Mouse (Mus musculus) heart, adult 11 months (tissue): Measurements from ENCODE around the gene Zmym6.
"Not testable (repeated sequence)": the region's sequence is repeated elsewhere in the genome, so short reads cannot be mapped to it uniquely, and the experiment has no call there.

Experiments used
- DNase-seq: peaks from one replicate; pipeline ENCODE4 v3.0.0; 2022

The Zmym6 gene

GRCm38 (mm10) chr4:127076875-127077548 is at the start of gene Zmym6:
Zmym6 (plus strand) TSS chr4:127077383.
- peak; percentile 100 for DNase-seq

DNA sequence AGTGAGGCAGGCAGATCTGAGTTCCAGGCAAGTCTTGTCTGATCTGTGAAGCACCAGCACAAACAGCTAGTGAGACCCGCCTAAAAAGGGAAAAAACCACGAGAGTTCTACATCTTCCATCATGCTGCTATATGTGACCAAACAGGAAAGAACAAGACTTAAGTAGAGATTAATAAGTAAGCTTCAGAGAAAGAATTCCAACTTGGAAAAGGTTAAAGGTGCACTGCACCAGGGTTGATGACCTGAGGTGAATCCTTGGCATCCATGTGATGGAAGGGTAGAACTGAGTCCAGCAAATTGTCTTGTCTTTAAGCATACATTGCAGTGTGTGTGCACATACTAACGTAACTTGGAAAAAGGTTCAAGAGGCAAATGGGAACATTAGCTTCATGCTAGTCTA is 40.0 kb upstream of the Zmym6 start:
- peak; percentile 13 for DNase-seq

GRCm38 (mm10) chr4:127037908-127038827 is 39.0 kb upstream of the Zmym6 start:
- DNase-seq, result peak; percentile 52

DNA sequence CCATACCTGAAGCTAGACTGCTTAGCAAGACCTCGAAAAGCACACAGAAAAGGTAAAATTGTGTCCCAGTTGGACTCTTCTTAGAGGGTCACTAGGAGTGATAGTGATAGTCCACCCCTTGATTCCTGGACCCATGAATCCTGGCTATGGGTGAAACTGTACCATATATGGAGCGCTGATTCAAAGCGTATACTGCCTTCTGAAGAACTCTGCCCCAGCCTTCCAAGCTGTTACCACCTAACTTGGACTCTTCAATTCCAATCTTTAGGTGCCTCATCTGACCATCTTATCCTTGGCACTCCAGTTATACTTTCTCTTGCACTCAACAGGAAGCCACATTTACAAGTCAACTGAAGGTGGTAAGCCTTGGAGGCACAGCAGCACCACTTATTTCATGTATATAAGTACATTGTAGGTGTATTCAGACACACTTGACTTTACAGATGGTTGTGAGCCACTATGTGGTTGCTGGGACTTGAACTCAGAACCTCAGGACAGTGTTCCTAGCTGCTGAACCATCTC is 38.3 kb upstream of the Zmym6 start:
- peak; percentile 42 for DNase-seq

DNA sequence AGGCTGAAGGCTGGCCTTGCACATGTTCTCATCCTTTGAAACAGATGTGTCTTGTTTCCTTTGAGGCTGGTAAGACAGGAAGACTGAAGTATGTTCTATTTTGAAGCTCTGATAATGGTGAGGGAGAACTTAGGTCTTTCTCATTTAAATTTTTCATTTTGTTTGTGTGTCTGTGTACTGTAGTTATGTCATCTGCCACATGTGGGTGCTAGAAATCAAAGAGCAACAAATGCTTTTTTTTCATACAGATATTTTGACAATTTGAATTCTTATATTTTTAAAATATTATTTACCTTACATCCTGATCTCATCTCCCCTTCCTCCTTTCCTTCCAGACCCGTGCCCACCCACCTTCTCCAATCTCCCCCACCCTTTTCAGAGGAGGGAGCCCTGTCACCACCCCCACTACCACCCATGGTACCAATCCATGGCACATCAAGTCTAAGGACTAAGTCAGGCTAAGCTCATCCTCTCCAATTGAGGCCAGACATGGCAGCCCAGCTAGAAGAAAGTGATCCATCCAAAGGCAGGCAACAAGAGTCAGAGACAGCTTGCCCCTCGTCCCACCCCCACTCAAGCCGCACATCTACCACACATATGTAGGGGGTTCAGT is 37.2 kb upstream of the Zmym6 start:
- DNase-seq, result peak; percentile 83

- peak; percentile 11 for DNase-seq
Measured at GRCm38 (mm10) chr4:127043540-127043939, 33.6 kb upstream of the Zmym6 start.

DNA sequence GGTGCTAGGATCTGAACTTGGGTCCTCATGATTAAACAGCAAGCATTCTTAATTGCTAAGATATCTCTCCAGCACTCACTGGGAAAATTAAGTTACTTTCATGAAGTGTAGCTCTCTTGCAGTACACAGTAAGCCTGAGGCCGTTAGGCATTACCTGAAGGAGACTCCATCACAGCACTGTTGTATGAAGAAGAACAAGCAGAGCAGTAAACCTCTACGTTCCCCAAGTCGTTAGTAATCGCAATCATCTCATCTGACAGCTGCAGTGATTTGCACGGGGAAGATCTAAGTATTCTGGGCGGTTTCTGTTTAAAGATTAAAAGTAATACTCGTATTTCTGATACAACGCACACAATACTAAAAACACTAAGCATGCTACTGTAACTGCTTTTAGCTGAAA is 26.1 kb upstream of the Zmym6 start:
- peak; percentile 60 for DNase-seq

DNA sequence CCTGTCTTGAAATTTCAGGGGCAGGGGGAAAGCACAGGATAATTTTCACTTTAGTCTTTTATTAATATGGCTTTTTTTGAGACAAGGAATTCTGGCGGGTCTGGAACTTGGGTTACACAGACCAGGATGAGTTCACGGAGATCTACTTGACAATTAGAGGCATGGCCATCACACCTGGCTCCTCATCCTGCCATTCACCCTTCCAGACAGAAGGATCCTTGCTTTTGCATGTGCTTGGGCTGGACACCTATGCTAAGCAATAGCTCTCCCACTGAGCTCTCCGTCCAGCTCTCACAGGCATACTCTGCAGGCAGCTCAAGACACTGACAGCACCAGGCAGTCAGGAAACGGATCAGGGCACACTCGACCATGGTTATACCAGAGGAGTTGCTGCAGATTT is 24.1 kb upstream of the Zmym6 start:
- peak; percentile 82 for DNase-seq

DNA sequence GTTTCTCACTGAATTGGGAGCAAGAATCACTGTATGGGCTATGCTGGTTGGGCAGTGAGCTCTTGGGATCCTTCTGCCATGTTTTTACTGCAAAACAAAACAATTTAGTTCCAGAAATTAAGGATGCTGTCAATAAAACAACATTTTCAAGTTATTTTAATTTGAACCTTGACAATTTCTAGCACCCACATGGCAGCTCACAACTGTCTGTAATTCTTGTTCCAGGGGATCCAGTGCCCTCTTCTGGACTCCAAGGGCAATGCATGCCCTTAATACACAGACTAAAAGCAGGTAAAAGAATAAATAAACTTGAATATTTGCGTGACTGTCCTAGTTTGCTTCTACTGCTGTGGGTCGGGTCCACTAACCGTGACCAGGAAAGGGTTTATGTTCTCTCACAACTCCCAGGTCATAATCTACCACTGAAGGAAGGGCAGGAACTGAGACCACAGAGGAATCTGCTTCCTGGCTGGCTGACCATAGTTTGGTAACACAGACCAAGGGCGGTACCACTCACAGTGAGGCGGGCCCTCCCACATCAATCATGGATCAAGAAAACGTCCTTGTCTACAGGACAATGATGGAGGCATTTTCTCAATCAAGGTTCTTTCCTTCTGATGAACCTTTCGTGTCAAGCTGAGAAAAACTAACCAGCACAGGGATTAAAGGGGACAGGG is 22.5 kb upstream of the Zmym6 start:
- peak; percentile 71 for DNase-seq

- peak; percentile 99 for DNase-seq
Measured at GRCm38 (mm10) chr4:127060585-127061290, 16.4 kb upstream of the Zmym6 start, which contains the start of gene Zmym1. Zmym1 (minus strand) TSS chr4:127061152.

- DNase-seq, result no peak
Measured at GRCm38 (mm10) chr4:127064051-127064450, 13.1 kb upstream of the Zmym6 start.

DNA sequence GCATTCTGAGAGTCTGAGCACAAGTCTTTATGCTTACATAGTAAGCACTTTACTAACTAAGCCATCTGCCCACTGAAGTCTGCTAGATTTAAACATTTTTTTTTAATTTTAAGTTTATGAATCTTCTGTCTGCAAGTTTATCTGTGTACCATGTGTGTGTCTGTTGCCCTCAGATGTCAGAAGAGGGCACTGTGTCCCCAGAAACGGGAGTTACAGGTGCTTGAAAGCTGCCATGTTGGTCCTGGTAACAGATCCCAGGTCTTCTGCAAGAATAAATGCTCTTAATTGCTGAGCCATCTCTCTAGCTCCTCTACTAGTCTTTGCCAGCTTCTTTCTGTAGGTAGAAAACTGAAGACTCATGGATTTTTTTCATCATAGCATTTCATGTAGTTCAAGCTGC is 2.3 kb upstream of the Zmym6 start:
- DNase-seq, result peak; percentile 72

GRCm38 (mm10) chr4:127080806-127081205 is 3.6 kb downstream of the Zmym6 start:
- peak; percentile 73 for DNase-seq

DNA sequence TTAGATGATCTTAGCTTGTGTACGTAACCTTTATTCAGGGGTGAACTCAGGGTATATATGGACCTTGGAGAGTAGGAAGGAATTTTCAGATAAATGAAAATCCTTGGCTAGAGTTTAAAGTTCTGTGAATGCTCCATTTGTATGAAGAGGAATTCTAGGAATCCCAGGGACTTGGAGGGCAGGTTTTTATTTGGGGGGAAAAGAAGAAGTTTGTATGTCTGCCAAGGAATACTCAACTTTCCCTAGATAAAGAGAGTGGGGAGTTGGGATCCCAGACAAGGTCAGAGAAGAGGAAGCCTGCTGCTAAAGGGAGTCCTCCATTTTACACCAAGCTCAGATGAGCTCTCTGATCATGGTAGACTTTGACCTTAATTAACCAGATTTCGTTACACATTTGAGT is 5.9 kb downstream of the Zmym6 start:
- no peak for DNase-seq

GRCm38 (mm10) chr4:127085761-127086160 is 8.6 kb downstream of the Zmym6 start:
- DNase-seq, result peak; percentile 21

DNA sequence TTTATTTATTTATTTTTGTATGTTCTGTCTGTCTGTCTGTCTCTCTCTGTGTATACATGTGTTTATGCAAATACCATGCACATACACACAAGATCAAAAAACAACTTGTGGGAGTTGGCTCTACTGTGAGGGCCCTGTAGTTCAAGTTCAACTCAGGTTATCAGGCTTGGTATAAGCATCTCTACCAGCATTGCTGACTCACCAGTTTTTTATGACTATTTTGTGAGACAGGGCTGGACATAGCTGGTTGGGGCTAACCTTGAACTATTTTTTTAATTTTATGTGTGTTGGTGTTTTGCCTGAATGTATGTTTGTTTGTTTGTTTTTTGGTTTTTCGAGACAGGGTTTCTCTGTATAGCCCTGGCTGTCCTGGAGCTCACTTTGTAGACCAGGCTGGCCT is 14.0 kb downstream of the Zmym6 start:
- peak; percentile 22 for DNase-seq

DNA sequence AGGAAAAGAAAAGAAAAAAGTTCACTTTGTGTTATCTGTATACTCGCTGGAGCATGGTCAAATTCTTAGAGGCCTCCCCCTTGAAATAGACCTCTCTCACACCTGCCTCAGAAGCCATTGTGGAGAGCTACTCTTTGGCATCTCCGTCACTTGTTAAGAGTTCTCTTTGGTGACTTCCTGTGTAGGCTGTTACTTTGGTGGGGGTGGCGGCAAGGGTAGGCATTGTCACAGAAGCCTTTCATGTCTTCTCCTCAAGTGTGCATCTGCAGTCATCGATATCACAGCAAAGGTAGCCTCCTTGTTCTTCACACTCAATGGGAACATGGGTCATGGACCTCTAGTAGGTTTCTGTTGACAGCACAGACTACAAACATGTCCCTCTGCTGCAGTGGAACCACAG is 17.9 kb downstream of the Zmym6 start:
- DNase-seq, result peak; percentile 17

GRCm38 (mm10) chr4:127099552-127099951 is 22.4 kb downstream of the Zmym6 start:
- DNase-seq, result not testable (repeated sequence)

DNA sequence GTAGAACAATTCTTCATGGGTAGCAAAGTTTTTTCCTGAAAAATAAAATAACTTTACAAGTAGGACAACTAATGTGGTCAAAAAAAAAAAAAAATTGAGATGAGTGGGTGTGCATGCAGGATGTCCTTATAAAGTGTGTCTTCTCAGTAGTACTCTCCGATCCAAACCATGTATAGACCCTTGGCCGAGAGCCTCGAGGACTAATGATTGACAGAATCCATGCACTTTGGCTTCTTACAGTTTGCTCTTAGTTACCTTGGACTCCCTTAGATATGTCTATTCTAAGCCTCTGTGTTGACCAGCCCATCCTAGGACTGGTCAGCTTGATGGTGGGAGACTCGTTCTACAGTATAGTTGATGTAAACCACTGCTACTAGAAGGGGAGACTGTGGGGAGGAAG is 30.4 kb downstream of the Zmym6 start:
- DNase-seq, result peak; percentile 35

DNA sequence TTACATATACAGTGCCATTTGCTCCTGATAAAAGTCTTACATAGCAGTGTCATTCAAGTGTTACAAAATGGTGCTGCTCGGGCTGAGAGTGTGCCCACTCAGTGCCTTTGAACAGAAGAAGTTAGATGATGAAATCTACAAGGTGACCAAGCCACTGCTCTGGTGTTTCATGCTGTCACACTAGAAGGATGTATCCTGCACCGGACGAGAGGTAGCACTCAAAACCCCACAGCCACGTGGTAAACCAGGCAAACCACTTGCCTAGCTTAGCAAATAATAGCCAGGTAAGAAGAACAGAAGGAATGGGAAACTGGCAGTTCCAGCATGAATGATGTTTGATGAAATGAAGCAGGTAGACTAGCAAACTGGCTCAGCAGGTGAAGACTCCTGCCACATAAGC is 33.4 kb downstream of the Zmym6 start:
- peak; percentile 74 for DNase-seq

GRCm38 (mm10) chr4:127123391-127123790 is 46.2 kb downstream of the Zmym6 start, which contains the start of gene Tmem35b:
Tmem35b (plus strand) TSS chr4:127123691.
- no peak for DNase-seq

- peak; percentile 71 for DNase-seq
Measured at GRCm38 (mm10) chr4:127124331-127124730, 47.1 kb downstream of the Zmym6 start.
